Mouse (Mus musculus): Measurements from ENCODE around the gene Ccdc152.

- TF ChIP-seq EP300 (IDR thresholded peaks at IDR 0.05; ENCODE audit: low read depth) (peak; percentile 60; the same call in 1 of the 2 replicates), CTCF (IDR thresholded peaks at IDR 0.05; ENCODE audit: low read depth) (no peak)
Observed at GRCm38 (mm10) chr15:3270646-3271077, 32.7 kb downstream of the Ccdc152 start.

All from liver, postnatal 0 days (tissue).